Mouse (Mus musculus) megakaryocyte, embryonic 14.5 days (primary cell): ENCODE results near the gene Lrp1.

Experiments
- FLI1 ChIP-seq: IDR thresholded peaks from 2 replicates; pipeline ENCODE4 v1.6.1; 2012; ENCODE audit warnings: low read length, inconsistent platforms, mixed read lengths
- GATA1 ChIP-seq: IDR thresholded peaks from 3 replicates; pipeline ENCODE4 v1.6.1; 2012; ENCODE audit warnings: mixed read lengths, low read length, inconsistent platforms, borderline replicate concordance

DNA sequence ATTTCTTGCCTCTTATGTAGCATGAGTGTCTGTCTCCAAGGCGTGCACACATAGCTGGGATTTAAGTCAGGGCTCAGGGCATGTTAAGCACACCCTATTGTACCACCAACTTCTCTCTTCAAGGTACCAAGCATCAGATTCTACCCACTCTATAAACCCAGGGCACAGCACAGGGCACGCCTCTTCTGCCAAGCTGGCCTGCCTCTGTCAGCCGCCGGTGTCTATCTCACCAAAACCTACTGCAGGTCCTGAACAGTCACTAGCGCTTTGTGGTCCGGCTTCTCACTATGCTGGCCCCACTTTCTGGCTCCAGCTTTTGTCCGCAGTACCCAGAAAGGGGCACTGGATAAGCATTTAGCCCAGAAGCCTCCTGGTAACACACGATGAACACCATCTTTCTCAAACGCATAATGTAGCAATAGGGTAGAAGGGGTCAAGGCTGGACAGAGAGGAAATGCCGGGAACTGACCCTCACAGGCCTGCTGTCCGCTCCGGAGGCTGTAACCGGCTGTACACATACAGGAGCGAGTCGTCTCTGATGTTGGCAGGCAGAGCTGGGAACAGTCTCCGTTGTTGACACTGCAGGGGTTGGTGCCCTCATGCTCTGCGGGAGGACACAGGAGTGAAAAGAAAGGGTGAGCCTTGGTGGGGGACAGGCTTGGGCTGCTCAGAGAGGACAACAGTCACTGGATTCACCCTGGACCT lies 49.9 kb downstream of the Lrp1 start:
- TF ChIP-seq GATA1 (no peak), FLI1 (no peak)
